Mouse (Mus musculus): Measurements from ENCODE around the gene Mia3. TPM values are rescaled to one million over a fixed set of nuclear protein-coding genes. Genes with fewer than 3 reads are reported as not detected.
"Not testable (repeated sequence)": the region's sequence is repeated elsewhere in the genome, so short reads cannot be mapped to it uniquely, and the experiment has no call there.

Mia3 gene
- total RNA-seq, 2 experiments from 2014 or later = 189 to 209 TPM

DNA sequence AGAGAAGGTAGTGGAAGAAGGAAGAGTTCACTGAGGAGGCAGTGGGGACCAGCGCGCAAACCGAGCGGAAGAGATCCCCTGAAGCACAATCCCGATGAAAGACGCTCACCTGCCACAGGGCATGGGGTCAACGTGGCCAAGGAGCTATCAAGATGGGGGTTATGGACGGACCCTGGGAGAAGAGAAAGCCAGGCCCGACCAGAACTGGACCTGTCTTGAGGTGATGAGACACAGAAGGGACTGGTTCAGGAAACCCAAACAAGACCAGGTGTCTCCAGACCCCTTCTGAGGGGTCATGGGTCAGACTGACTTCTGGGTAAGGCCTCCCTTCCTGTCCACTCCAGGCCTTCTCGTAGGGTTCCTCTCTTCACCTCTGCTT is 23.5 kb downstream of the Mia3 start:
- DNase-seq (ENCODE audit: low spot score in 2 of 2) = no peak

DNA sequence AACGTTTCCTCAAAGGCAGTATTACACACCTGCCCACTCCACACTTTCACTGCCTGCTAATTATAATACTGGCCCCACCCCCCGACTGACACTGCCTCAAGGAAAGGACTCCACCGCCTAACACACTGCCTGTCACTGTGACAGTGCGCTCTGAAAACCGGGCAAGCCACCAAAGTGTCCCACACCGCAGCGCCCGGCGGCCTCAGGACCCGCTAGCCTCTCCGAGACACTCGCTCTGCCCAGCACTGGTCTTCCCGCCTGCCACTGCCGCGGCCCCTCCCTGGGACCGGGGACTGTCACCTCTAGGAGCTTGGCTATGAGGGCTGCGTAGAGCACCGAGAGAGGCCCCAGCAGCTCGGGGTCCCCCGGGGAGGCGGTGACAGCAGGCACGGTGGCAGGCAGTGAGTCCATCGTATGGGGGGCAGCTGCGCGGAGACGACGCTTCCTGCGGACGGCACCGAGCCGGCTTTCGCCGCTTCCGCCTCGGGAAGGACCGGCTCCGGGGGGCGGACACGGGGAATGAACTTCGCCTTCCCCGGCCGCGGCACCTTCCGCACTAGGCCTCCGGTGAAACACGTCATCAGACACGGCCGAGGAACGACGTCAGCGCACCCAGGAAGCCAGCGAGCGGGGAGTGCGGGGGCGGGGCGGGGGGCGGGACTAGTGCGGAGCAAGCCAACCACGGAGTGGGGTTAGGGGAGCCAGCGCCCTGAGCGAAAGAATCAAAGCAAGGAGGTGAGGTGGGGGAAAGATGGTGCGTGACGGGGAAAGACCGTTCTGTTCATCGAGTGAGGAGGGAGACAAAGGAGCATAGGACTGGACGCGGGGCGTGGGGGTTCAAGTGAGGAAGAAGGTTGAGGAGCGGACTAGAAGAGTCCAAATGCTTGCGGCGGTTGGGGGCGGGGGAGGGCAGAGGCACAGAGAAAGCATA is 24.2 kb downstream of the Mia3 start:
- DNase-seq (ENCODE audit: low spot score in 2 of 2) = peak; percentile 86 to 87

DNA sequence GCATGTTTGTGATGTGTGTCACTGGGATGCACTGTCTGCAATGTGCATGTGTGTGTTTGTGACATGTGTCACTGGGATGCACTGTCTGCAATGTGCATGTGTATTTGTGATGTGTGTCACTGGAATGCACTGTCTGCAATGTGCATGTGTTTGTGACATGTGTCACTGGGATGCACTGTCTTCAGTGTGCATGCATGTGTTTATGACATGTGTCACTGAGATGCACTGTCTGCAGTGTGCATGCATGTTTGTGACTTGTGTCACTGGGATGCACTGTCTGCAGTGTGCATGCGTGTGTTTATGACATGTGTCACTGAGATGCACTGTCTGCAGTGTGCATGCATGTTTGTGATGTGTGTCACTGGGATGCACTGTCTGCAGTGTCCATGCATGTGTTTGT is 26.5 kb downstream of the Mia3 start:
- DNase-seq (ENCODE audit: low spot score in 2 of 2) = not testable (repeated sequence)

DNA sequence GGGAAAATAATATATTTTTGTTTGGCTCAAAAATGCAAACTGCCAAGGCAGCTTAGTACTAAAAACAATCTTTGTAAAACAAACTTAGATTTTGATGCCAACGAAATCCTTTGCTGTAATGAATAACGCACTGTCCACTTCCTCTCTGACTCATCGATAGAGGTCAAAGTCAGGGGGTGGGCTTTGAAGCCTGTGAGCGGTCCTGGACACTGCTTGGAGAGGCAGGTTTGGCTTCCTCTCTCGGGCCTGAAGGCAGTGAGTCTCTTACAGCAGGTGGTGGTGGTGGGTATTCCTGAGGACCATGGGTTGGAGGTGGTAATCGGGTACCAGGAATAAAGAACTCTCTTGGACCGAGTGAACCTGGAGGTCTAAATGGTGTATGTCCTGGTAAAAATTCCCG is 42.2 kb downstream of the Mia3 start:
- DNase-seq (ENCODE audit: low spot score in 2 of 2) = no peak

DNA sequence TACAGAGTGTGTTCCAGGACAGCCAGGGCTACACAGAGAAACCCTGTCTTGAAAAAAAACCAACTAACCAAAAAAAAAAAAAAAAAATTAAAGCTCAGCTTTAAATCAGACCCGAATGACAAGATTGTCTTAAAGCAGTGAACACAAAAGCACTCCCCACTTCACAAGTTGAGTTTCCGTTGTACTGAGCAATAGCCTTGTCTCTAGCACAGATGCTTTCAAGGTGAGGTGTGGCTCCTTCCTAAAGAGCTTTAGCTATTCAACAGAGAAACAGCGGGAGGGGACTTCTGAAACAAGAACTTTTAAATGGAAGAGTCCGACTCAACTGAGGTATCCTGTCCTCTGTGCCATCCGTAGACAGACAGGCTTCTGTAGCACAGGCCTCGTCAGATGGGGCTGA is 44.9 kb downstream of the Mia3 start:
- no peak for DNase-seq (ENCODE audit: low spot score in 2 of 2)

DNA sequence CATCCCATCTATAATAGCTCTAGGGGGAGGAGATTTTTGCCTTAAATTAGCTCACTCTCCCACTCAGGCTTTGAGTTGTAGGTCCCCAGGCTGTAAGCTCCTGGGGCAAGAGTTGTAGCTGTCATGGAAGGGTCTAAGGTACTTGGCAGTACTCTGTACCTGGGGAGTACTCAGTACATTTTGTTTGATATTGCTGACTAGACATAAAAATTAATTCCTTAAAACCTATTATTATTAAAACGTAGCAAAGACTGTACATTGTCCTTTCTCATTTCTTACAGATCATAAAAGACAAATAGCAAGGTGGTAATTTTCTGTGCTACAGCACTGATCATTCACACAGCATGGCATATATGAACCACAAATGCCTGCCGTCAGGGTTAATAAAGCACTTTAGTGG is 45.4 kb downstream of the Mia3 start:
- DNase-seq (ENCODE audit: low spot score in 2 of 2) = no peak

DNA sequence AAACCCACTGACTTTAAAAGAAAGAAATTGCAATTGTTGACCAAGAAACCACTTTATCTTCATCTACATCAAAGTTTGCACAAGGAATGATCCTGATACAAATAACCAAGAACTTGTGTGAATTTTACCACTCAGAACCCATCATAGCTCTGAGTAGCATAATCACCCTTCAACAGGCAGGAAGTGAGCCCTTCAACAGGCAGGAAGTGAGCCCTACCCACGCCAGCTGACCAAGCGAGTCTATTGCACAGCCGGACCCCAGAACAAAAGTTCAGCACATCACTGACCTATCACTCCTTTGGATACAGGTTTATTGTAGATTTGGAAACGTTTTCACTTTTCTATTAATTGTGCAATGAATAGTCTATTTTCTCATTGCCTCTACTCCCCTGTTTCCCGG is 46.9 kb downstream of the Mia3 start:
- not testable (repeated sequence) for DNase-seq (ENCODE audit: low spot score in 2 of 2)

DNA sequence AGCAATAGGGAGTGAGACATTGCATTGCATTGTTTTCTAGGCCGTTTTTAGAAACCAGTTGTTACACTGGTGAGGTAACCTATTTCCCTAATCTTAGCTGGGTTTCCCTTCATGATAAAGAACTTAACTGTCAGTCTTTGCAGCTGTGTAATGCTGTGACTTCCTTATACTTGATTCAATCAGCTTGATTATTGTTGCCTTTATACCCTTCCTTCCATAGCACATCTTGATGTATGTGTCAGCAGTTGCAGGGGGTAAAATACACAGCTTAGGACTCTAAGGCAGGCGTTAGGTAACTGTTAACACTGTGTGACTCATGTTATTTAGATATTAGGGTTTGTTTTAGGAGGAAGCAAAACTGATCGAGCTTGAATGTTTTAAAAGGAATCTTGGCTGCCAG is 48.6 kb downstream of the Mia3 start:
- DNase-seq (ENCODE audit: low spot score in 2 of 2) = no peak

DNA sequence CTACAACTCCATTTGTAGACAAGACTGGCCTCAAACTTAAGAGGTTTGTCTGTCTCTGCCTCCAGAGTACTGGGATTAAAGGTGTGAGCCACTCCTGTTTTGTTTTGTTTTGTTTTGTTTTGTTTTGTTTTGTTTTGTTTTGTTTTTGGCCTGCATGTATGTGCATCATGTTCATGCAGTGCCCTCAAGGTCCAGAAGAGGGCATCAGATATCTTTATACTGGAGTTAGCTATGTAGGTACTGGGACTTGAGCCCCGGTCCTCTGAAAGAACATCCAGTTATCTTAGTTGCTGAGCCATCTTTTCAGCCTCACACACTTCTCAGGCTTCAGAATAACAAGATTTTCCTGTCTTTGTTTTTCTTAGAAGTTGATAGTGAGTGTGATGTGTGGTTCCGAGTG is 53.6 kb downstream of the Mia3 start:
- DNase-seq (ENCODE audit: low spot score in 2 of 2) = no peak

DNA sequence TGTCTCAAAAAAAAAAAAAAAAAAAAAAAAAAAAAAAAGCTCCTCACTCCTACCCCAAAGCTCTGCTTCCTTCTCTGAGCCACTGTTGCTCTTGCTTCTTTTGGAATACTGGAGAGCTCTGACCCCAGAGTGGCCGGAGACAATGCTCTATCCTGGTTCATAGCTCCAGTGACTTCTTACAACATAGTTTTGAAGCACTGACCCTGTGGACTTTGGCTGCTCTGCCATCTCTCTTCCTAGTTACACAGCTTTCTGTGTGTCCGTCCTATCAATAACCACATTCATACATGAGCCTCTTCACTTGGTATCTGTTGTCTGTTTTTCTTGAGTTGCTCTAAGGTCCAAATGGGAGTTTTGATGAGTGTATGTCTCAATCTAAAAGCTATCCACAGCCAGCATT is 57.3 kb downstream of the Mia3 start:
- DNase-seq (ENCODE audit: low spot score in 2 of 2) = no peak

DNA sequence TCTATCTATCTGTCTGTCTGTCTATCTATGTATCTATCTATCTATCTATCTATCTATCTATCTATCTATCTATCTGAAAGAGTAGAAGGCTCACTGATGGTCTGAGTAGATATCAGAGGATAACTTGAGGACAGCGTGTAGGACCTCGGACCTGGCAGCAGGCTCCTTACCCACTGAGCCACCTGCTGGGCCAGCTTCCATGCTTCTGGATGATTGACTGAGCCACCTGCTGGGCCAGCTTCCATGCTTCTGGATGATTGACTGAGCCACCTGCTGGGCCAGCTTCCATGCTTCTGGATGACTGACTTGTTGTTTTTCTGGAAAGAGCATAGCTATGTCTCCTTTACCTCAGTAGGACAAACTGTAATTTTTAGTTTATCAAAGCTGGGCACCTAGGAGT is 59.8 kb downstream of the Mia3 start:
- DNase-seq (ENCODE audit: low spot score in 2 of 2) = not testable (repeated sequence)

DNA sequence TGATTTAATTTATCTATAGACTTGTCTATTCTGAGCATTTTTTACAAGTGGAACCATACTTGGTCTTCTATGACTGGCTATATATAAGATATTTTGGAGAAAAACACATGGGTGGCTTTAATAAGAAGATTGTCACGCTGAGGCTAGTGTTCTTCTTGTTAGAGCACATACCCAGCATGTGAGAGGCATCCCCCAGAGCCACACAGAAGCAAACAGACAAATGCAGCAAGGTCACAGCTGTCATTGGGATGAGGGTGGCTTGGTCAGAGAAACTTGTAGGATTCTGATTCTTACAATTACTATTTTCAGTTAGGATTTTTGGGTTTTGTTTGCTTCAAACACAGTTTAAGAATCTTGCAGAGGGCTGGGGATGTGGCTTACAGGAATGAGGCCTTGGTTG is 60.9 kb downstream of the Mia3 start:
- DNase-seq (ENCODE audit: low spot score in 2 of 2) = no peak

DNA sequence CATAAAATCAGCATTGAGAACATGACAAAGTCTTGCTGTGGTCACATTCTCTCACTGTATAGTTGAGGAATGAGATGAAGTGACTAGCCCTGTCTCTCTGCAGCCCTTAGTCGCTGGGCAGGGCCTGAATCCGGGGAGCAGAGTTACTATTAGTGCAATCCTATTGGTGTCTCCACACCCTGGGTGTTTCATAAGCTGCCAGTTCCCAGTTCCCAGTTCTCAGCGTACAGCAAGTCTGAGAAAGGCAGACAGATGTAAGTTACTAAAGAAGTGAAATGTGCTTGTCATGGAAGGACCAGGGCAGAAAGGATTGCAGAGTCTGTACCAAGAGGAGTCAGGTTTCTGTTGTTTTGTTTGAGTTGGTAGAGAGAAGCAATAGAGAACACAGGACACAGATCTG is 61.8 kb downstream of the Mia3 start:
- no peak for DNase-seq (ENCODE audit: low spot score in 2 of 2)

DNA sequence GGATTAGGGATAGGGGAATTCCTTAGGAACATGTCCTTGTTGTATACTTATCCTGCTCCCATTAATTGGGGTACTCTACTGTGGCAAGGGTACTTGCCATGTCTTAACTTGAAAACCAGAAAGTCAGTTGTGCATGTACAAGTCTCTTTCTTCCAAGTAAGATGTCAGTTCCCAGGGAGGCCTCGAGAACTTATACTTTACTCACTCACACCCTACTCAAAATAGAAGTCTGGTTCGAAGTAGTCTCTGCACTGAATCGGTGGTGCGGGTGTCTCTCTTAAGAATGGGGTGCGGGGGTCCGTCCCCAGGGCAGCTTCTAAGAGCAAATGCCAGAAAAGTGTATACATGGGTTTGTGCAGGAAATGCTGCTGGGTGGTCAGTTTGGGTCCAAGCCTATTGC is 70.2 kb downstream of the Mia3 start:
- peak; percentile 99 to 100 for DNase-seq (ENCODE audit: low spot score in 2 of 2)

DNA sequence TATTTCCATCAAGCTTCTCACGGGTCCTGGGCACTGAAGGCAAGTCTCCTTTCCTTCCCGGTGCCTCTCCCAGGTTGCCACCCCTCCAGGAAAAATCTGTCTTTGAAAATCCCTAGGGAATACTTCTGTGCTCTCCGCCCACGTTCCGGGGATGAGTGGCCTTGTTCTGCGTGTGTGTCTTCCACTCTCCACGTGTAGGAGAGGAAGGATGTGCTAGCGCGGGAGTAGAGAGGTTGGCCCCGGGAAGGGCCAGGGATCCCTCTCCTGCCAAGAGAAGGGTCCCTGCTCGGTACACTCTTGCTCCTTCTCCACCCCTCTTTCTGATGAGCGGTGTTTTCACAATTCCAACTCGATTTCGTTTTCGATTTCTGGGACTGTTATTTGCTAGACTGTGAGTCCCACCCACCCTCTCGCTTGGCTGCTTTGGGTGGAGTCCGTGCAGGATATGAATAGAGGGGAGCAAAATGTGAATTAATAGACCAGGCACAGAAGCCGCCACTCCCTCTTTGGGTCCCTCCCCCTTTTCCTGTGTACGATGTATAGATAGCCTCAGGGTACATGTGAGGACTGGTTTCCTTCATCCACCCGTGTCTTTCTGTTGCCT is 71.4 kb downstream of the Mia3 start:
- peak in 1 of 2 experiments; percentile 38 for DNase-seq (ENCODE audit: low spot score in 2 of 2)

DNA sequence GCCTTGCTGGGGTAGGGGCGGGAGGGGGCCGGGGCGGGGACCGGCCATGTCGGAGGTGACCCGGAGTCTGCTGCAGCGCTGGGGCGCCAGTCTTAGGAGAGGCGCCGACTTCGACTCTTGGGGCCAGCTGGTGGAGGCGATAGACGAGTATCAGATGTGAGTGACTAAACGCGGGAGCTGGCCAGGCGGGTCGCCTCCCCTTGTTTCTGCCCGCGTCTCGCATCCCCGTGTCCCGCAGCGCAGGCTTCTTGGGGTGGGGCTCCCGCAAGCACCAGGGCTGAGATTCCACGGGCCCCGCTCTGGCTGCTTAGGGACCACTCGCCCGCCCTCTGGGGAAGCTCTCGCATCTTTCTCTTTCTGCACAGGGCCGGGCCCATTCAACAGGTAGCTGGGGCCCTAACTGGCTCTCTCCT is 71.9 kb downstream of the Mia3 start:
- peak in 1 of 2 experiments; percentile 49 for DNase-seq (ENCODE audit: low spot score in 2 of 2)

DNA sequence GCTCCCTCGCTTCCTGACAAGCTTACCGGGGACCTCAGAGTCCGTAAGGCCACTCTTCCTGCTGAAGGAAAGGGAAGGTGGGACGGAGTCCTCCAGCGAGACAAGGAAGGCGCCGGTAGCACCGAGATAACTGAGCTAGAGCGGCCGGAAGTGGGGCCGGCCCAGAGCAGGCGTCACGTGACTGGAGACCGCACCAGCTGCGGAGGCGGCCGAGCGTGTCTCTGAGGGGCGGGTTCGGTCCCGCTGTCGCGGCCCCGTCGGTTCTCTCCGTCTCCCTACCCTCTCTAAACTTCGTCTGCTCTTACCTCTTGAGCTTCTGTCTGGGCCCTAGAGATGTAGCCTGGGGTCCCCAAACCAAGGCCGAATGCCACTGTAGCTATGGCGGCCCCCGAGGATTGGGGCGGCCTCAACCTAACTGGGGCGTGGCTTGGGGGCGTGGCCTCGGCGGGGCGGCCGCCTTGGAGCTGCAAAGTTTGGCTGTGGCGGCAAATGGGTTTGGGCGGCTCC is 72.4 kb downstream of the Mia3 start, which contains the start of gene Brox:
TSS of gene Brox (minus strand) at position 393 of the 507 bp plus-strand sequence.
- peak; percentile 97 for DNase-seq (ENCODE audit: low spot score in 2 of 2)

DNA sequence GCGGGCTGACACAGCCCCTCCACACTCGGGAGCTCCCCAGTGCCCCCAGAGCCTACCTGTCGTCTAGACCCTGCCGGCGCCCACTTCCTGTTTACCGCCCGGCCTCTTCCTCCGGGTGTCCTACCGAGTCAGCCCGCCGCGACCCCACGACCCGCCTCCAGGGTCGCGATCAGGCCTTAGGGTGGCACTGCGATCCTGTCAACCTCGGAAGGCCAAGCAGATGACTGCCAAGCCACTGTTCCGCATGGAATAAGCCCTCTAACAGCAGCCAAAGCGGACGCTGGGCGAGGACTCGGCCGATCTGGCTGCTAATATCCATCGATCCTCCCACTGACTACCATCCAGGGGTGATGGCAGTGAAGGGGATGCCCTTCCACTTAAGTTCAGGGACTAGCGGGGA is 72.9 kb downstream of the Mia3 start, which contains the start of gene Aida:
TSS of gene Aida (plus strand) at position 126 of the 400 bp plus-strand sequence.
- DNase-seq (ENCODE audit: low spot score in 2 of 2) = peak in 1 of 2 experiments; percentile 43

DNA sequence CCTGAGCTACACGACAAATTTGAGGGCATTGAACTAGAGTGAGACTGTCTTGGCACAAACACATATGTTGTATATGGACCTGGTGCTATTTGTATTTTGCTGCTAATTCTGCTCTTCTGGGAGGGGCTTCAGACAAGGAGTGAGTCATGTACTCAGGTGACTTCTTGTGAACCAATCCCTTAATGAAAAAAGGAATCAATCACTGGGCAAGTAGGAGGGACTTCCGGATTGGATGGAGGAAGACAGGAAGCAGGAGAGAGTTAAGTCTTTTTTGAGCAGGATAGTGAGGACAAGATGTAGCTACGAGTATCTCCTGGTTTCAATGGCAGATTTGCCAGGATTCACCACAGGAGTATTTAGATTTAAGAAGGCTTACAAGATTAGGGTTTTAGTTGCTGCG is 79.8 kb downstream of the Mia3 start:
- no peak for DNase-seq (ENCODE audit: low spot score in 2 of 2)

DNA sequence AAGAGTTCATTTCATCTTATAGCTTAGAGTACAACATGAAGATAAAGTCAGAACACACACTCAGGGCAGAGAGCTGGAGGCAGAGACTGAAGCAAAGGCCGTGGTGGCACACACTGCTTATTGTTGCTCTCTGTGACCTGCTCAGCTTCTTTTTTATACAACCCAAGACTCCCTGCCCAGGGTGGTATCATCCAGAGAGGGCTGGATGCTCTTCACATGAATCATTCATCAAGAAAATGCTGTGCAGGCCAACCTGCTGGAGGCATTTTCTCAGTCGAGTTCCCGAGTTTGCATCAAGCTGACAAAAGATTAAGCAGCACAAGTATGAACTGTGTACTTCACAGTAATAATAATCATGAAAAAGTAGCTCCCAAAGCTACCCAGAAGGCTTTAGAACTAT is 81.0 kb downstream of the Mia3 start:
- no peak for DNase-seq (ENCODE audit: low spot score in 2 of 2)
